Mouse (Mus musculus): ENCODE data around the gene Micall2. TPM values are rescaled to one million over a fixed set of nuclear protein-coding genes. Genes with fewer than 3 reads are reported as not detected.

The Micall2 gene
- polyA plus RNA-seq, 1 experiment from 2014 or later = 6.6 TPM

DNA sequence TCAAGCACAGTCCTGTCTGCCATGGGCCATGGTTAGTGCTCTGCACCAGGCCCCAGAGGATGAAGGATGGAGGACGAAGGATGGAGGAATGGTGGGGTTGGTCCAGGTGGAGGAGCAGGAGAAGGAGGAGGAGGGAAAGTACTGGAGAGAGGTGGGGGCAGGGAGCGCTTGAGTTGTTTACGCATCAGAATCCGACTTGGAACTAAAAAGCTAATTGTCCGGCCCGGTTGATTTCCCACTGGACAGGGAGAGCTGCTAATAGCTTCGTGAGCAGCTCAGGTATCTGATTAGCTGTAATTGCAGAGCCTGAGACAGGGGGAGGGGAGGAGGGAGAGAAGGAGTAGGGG lies 53.5 kb downstream of the Micall2 start:
- Histone ChIP-seq H3K9me3 (ENCODE audit: control insufficient read depth, low read length) (no peaks in the 10 kb centered on the region), H3K4me1 (ENCODE audit: control insufficient read depth, insufficient read depth, low read length) (peaks cover 17% of the 10 kb centered on the region), H3K27me3 (ENCODE audit: control insufficient read depth, insufficient read depth, low read length) (peaks cover 40% of the 10 kb centered on the region), H3K36me3 (ENCODE audit: control insufficient read depth, insufficient read depth, low read length) (no peaks in the 10 kb centered on the region), H3K4me3 (ENCODE audit: low read depth, low read length) (no peak overlapping the region), H3K4me2 (ENCODE audit: low read depth, severe bottlenecking) (peak overlapping the region; percentile 20; the same call in 1 of the 2 replicates), H3K27ac (replicated peaks; ENCODE audit: low read depth, low read length) (no peak overlapping the region), H3K9ac (ENCODE audit: low read length) (no peak overlapping the region)
- DNase-seq (ENCODE audit: low spot score) (peak; percentile 51), ATAC-seq (ENCODE audit: insufficient number of reproducible peaks, low FRiP score, low TSS enrichment, low read depth) (no peak)
- WGBS = 2% methylated on average over 7 of the region's 7 CpGs

DNA sequence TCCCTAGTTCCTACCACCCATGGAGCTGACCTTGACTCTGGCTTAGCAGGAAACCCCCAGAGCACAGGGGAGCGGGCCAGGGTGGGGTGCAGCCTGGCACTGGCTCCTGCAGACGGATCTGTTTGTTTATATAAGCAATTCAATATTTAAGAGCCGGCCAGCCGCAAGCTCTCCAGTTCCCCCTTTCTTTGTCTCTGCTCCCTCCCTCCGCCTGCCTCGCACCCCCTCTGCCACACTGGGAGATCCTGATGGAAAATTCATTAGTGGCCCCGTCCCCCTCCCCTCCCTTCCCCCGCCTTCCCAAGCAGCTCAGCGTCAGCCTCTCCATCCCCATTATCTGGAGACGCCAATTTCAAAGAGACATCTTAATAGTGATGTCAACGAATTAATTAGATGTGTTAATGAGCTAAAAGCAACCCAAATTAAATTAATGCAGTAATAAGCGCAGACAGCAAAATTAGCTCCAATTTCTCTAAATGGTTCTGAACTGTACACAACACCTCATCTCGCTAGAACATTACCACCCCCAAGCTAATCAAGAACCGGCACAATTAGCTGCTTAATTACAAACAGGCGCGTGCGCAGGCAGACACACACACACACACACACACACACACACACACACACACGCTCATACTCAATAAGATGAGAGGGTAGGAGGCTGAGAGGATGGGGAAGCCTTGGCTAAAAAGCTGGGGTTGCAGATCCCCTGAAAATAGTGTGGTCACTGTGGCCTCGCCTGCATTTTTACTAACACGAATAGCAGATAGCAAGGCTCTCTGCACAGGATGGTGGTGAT lies 54.1 kb downstream of the Micall2 start:
- 4% methylated on average over 20 of the region's 20 CpGs for WGBS
- ATAC-seq (ENCODE audit: insufficient number of reproducible peaks, low FRiP score, low TSS enrichment, low read depth) (0 out of 2 replicates have a peak, but pooled peaks have one; percentile 44), DNase-seq (ENCODE audit: low spot score) (peak; percentile 69)
- H3K9me3 ChIP-seq (ENCODE audit: control insufficient read depth, low read length) = no peaks in the 10 kb centered on the region
- no peak overlapping the region for H3K4me3 ChIP-seq (ENCODE audit: low read depth, low read length)
- H3K27me3 ChIP-seq (ENCODE audit: control insufficient read depth, insufficient read depth, low read length) = peaks cover 39% of the 10 kb centered on the region
- H3K36me3 ChIP-seq (ENCODE audit: control insufficient read depth, insufficient read depth, low read length) = no peaks in the 10 kb centered on the region
- no peak overlapping the region; the same call in 1 of the 2 replicates for H3K27ac ChIP-seq (replicated peaks; ENCODE audit: low read depth, low read length)
- peak overlapping the region; percentile 20; the same call in 1 of the 2 replicates for H3K4me2 ChIP-seq (ENCODE audit: low read depth, severe bottlenecking)
- no peak overlapping the region for H3K9ac ChIP-seq (ENCODE audit: low read length)
- peaks cover 17% of the 10 kb centered on the region for H3K4me1 ChIP-seq (ENCODE audit: control insufficient read depth, insufficient read depth, low read length)

DNA sequence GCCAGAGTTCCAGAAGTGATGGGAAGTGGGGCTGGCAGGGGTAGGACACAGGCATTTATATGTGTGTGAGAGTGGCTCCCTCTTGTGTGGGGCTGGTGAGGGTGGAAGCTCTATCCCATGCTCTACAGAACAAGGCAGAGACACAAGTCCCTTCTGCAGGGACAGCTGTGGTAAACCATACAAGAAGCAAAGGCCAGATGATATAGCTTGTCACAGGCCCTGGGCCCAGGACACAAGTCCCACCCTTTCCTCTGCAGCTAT lies 60.5 kb downstream of the Micall2 start:
- Histone ChIP-seq H3K9ac (ENCODE audit: low read length) (no peak overlapping the region), H3K9me3 (ENCODE audit: control insufficient read depth, low read length) (no peaks in the 10 kb centered on the region), H3K4me3 (ENCODE audit: low read depth, low read length) (no peak overlapping the region), H3K4me1 (ENCODE audit: control insufficient read depth, insufficient read depth, low read length) (peaks cover 8% of the 10 kb centered on the region; the same call in 1 of the 2 replicates), H3K27ac (replicated peaks; ENCODE audit: low read depth, low read length) (no peak overlapping the region), H3K36me3 (ENCODE audit: control insufficient read depth, insufficient read depth, low read length) (no peaks in the 10 kb centered on the region), H3K27me3 (ENCODE audit: control insufficient read depth, insufficient read depth, low read length) (peaks cover 62% of the 10 kb centered on the region), H3K4me2 (ENCODE audit: low read depth, severe bottlenecking) (no peak overlapping the region)
- ATAC-seq (ENCODE audit: insufficient number of reproducible peaks, low FRiP score, low TSS enrichment, low read depth) (no peak), DNase-seq (ENCODE audit: low spot score) (no peak)

DNA sequence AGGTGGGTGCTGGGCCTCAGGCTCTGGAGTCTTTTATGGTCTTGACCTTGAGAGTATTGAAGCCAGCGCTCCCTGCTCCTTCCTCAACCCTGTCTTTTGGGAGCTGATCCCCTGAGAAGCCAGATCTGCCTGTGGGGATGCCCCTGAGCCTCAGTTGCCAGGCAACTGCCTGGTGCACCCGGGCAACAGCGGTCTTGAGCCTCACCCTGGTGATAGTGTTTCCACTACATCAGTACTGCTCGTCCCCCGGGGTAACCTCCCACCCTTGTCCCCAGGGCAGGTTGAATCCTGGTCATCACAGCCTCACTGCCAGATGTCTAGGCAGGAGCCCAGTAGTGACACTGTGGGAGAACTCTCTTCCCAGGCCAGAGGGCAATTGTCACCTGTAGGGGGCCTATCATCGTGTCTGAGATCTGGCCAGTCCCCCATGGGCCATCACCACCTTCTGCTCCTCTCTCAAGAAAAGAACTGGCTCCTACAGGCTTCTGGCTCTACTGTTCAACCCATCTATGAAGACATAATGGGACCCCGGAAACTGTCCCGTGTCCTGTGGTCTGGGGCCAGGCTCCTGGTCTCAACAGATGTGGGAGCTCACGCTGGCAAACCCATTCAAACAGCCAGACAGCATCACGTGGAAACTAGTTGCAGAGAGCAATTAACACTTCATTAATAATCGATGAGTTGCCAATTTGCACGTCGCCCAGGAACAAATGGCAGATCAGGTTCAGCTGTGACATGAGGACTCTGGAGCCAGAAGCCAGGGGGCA lies 61.0 kb downstream of the Micall2 start:
- Histone ChIP-seq H3K4me3 (ENCODE audit: low read depth, low read length) (no peak overlapping the region), H3K9ac (ENCODE audit: low read length) (no peak overlapping the region), H3K9me3 (ENCODE audit: control insufficient read depth, low read length) (no peaks in the 10 kb centered on the region), H3K4me2 (ENCODE audit: low read depth, severe bottlenecking) (no peak overlapping the region), H3K27me3 (ENCODE audit: control insufficient read depth, insufficient read depth, low read length) (peaks cover 63% of the 10 kb centered on the region), H3K27ac (replicated peaks; ENCODE audit: low read depth, low read length) (no peak overlapping the region), H3K36me3 (ENCODE audit: control insufficient read depth, insufficient read depth, low read length) (no peaks in the 10 kb centered on the region), H3K4me1 (ENCODE audit: control insufficient read depth, insufficient read depth, low read length) (peaks cover 8% of the 10 kb centered on the region; the same call in 1 of the 2 replicates)
- ATAC-seq (ENCODE audit: insufficient number of reproducible peaks, low FRiP score, low TSS enrichment, low read depth) (no peak; the same call in 1 of the 2 replicates), DNase-seq (ENCODE audit: low spot score) (no peak)
- 26% methylated on average over 13 of the region's 13 CpGs for WGBS

DNA sequence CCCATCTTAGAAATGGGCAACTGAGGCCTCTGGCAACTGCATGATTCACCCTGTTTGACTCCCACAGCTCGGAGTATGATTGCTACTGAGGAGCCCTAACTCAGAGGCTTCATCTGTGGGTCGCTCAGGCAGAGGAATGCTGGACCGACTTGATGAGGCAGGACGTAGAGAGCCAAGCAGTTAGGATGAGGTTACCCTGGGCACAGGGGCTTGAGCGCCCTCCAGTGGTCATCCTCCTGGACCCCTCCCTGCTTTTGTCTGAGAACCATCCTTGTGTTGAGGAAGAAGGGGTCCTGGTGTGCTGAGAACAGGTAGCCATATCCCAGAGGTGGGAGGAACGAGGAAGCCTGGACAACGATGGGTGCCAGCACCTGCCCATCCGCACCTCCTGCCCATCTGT lies 66.8 kb downstream of the Micall2 start:
- H3K27ac ChIP-seq (replicated peaks; ENCODE audit: low read depth, low read length) = no peak overlapping the region
- H3K4me1 ChIP-seq (ENCODE audit: control insufficient read depth, insufficient read depth, low read length) = peaks cover 10% of the 10 kb centered on the region
- H3K9me3 ChIP-seq (ENCODE audit: control insufficient read depth, low read length) = no peaks in the 10 kb centered on the region
- WGBS = 14% methylated on average over 8 of the region's 8 CpGs
- H3K27me3 ChIP-seq (ENCODE audit: control insufficient read depth, insufficient read depth, low read length) = peaks cover 64% of the 10 kb centered on the region
- H3K9ac ChIP-seq (ENCODE audit: low read length) = no peak overlapping the region
- H3K4me3 ChIP-seq (ENCODE audit: low read depth, low read length) = no peak overlapping the region
- H3K4me2 ChIP-seq (ENCODE audit: low read depth, severe bottlenecking) = no peak overlapping the region
- DNase-seq (ENCODE audit: low spot score) (peak; percentile 66), ATAC-seq (ENCODE audit: insufficient number of reproducible peaks, low FRiP score, low TSS enrichment, low read depth) (no peak)
- no peaks in the 10 kb centered on the region for H3K36me3 ChIP-seq (ENCODE audit: control insufficient read depth, insufficient read depth, low read length)

DNA sequence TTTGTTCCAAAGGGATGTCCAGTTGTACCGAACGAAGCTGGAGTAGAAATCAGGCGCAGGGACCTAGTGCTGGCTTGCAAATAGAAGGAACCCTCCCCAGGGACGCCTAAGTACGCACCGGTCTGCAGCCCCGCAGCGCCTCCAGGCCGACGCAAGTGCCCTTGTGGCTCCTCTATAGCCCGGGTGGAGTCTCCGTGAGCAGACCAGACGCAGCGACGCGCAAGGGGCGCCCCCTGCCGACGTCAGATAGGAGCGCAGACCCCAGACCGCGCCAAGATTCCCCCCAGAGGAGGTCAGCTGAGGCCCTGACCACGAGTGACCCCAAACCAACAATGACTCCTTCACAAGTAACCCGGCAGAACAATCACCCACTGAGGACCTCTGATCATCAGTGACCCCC lies 67.6 kb downstream of the Micall2 start:
- under 1% methylated on average over 24 of the region's 24 CpGs for WGBS
- no peak overlapping the region for H3K4me3 ChIP-seq (ENCODE audit: low read depth, low read length)
- peaks cover 10% of the 10 kb centered on the region for H3K4me1 ChIP-seq (ENCODE audit: control insufficient read depth, insufficient read depth, low read length)
- H3K9me3 ChIP-seq (ENCODE audit: control insufficient read depth, low read length) = no peaks in the 10 kb centered on the region
- H3K36me3 ChIP-seq (ENCODE audit: control insufficient read depth, insufficient read depth, low read length) = no peaks in the 10 kb centered on the region
- no peak overlapping the region for H3K4me2 ChIP-seq (ENCODE audit: low read depth, severe bottlenecking)
- no peak overlapping the region for H3K9ac ChIP-seq (ENCODE audit: low read length)
- peak; percentile 31; the same call in 1 of the 2 replicates for ATAC-seq (ENCODE audit: insufficient number of reproducible peaks, low FRiP score, low TSS enrichment, low read depth)
- peak; percentile 83 for DNase-seq (ENCODE audit: low spot score)
- H3K27ac ChIP-seq (replicated peaks; ENCODE audit: low read depth, low read length) = no peak overlapping the region
- H3K27me3 ChIP-seq (ENCODE audit: control insufficient read depth, insufficient read depth, low read length) = peaks cover 56% of the 10 kb centered on the region

DNA sequence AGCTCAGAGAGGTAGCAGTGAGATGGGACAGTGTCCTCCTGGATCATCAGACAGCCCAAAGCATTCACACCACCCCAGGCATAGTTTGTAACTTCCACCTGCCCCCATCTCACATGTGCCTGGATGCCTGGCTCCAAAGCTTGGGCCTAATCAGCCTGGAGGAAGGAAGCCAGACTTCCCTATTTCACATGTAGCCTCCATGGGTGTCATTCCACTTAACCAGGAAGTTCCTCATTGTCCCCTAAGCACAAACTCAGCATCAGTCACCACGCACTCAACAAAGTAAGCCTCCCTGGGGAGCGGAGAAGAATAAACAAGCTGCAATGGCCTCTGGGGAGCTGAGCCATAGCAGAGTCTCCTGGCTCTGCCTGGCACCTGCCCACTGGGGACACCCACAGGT lies 69.6 kb downstream of the Micall2 start:
- Histone ChIP-seq H3K9ac (ENCODE audit: low read length) (no peak overlapping the region), H3K4me2 (ENCODE audit: low read depth, severe bottlenecking) (no peak overlapping the region), H3K36me3 (ENCODE audit: control insufficient read depth, insufficient read depth, low read length) (no peaks in the 10 kb centered on the region), H3K27ac (replicated peaks; ENCODE audit: low read depth, low read length) (no peak overlapping the region), H3K4me1 (ENCODE audit: control insufficient read depth, insufficient read depth, low read length) (peaks cover 10% of the 10 kb centered on the region), H3K27me3 (ENCODE audit: control insufficient read depth, insufficient read depth, low read length) (peaks cover 39% of the 10 kb centered on the region), H3K9me3 (ENCODE audit: control insufficient read depth, low read length) (no peaks in the 10 kb centered on the region), H3K4me3 (ENCODE audit: low read depth, low read length) (no peak overlapping the region)
- 52% methylated on average over 2 of the region's 2 CpGs for WGBS
- ATAC-seq (ENCODE audit: insufficient number of reproducible peaks, low FRiP score, low TSS enrichment, low read depth) (no peak), DNase-seq (ENCODE audit: low spot score) (no peak)

DNA sequence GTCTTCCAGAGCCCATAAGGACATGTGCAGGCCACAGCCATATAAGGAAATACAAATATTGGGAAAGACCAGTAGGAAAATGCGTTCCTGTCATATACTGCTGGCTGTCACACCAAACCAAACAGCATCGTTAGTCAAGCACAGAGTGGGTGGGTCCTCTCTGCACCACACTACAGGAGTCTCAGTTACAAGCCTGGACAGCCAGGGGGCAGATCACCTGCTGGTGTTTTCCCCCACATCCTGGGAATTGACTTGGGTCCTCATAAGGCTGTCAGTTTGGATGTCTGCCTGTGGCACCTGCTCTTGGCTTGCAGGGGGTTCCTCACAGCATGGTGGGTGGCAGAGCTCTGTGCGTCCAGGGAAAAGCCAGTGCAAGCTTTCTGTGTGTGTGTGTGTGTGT lies 70.8 kb downstream of the Micall2 start:
- DNase-seq (ENCODE audit: low spot score) (no peak), ATAC-seq (ENCODE audit: insufficient number of reproducible peaks, low FRiP score, low TSS enrichment, low read depth) (no peak)
- H3K27ac ChIP-seq (replicated peaks; ENCODE audit: low read depth, low read length) = no peak overlapping the region
- H3K36me3 ChIP-seq (ENCODE audit: control insufficient read depth, insufficient read depth, low read length) = no peaks in the 10 kb centered on the region
- WGBS = 63% methylated on average over 3 of the region's 3 CpGs
- peaks cover 42% of the 10 kb centered on the region for H3K27me3 ChIP-seq (ENCODE audit: control insufficient read depth, insufficient read depth, low read length)
- H3K4me1 ChIP-seq (ENCODE audit: control insufficient read depth, insufficient read depth, low read length) = peaks cover 10% of the 10 kb centered on the region
- H3K9ac ChIP-seq (ENCODE audit: low read length) = no peak overlapping the region
- H3K9me3 ChIP-seq (ENCODE audit: control insufficient read depth, low read length) = no peaks in the 10 kb centered on the region
- no peak overlapping the region for H3K4me3 ChIP-seq (ENCODE audit: low read depth, low read length)
- no peak overlapping the region for H3K4me2 ChIP-seq (ENCODE audit: low read depth, severe bottlenecking)

All from limb, embryonic 11.5 days (tissue).